Mouse (Mus musculus) testis, adult 2 months (tissue): ENCODE measurements around the gene Gtf2i. TPM values are rescaled to one million over a fixed set of nuclear protein-coding genes. Genes with fewer than 3 reads are reported as not detected.
"Not testable (repeated sequence)": the region's sequence is repeated elsewhere in the genome, so short reads cannot be mapped to it uniquely, and the experiment has no call there.

Experiments used
- H3K27ac ChIP-seq: fragments of 200-500 bp; 2 replicates; pipeline ENCODE4 v1.5.1; 2012; ENCODE audit warnings: low read depth, low read length; ENCODE audit not compliant: control insufficient read depth, insufficient read depth
- H3K27me3 ChIP-seq: fragments of 200-500 bp; 2 replicates; pipeline ENCODE4 v1.6.1; 2012; ENCODE audit warnings: mild to moderate bottlenecking, low read length, moderate library complexity; ENCODE audit not compliant: control insufficient read depth, insufficient read depth
- H3K36me3 ChIP-seq: fragments of 200-500 bp; 2 replicates; pipeline ENCODE4 v1.6.1; 2012; ENCODE audit warnings: mild to moderate bottlenecking, low read length; ENCODE audit not compliant: control insufficient read depth, insufficient read depth
- H3K4me1 ChIP-seq: fragments of 200-500 bp; 2 replicates; pipeline ENCODE4 v1.6.1; 2012; ENCODE audit warnings: low read length; ENCODE audit not compliant: control insufficient read depth, insufficient read depth
- H3K4me3 ChIP-seq: fragments of 200-500 bp; 2 replicates; pipeline ENCODE4 v1.5.1; 2012; ENCODE audit warnings: low read depth, mild to moderate bottlenecking, low read length, moderate library complexity, mixed read lengths; ENCODE audit not compliant: control insufficient read depth
- CTCF ChIP-seq: fragments of 200-500 bp; IDR thresholded peaks from 2 replicates; pipeline ENCODE4 v1.5.1; 2012; ENCODE audit warnings: low read depth, mild to moderate bottlenecking, inconsistent platforms, low read length, moderate library complexity; ENCODE audit not compliant: control insufficient read depth, insufficient read depth, insufficient replicate concordance
- POLR2A ChIP-seq: fragments of 200-500 bp; IDR thresholded peaks from 2 replicates; pipeline ENCODE4 v1.6.1; 2012; ENCODE audit warnings: low read depth, mild to moderate bottlenecking, inconsistent platforms, low read length, moderate library complexity; ENCODE audit not compliant: control insufficient read depth
- polyA plus RNA-seq: library from polyadenylated mRNA; depleted of rRNA; stranded (reverse); fragments of >200 nt; gene quantifications from 2 replicates; pipeline ENCODE4 v1.2.3, GENCODE M21; 2012; rRNA removed

Gtf2i gene
- polyA plus RNA-seq, result 79.9 and 84.4 TPM in 2 replicates

- H3K36me3 ChIP-seq, result no peaks in the 10 kb centered on the region; the same call in 1 of the 2 replicates
- peak within 1 kb of the TSS; percentile 97 for H3K27ac ChIP-seq
- no peaks in the 10 kb centered on the region for H3K27me3 ChIP-seq
- TF ChIP-seq POLR2A (peak; percentile 64; the same call in 1 of the 2 replicates), CTCF (no peak)
- H3K4me3 ChIP-seq, result peak within 1 kb of the TSS; percentile 95
- peaks cover 14% of the 10 kb centered on the region for H3K4me1 ChIP-seq
Observed at GRCm38 (mm10) chr5:134314688-134315622, at the start of gene Gtf2i. TSS of gene Gtf2i (minus strand) at chr5:134314760.

GRCm38 (mm10) chr5:134359101-134359500 is 44.5 kb upstream of the Gtf2i start:
- TF ChIP-seq POLR2A (no peak), CTCF (no peak)
- H3K4me3 ChIP-seq, result peak overlapping the region; percentile 61
- H3K27ac ChIP-seq, result no peak overlapping the region
- no peaks in the 10 kb centered on the region for H3K36me3 ChIP-seq
- no peaks in the 10 kb centered on the region for H3K27me3 ChIP-seq
- H3K4me1 ChIP-seq, result peaks cover 6% of the 10 kb centered on the region

GRCm38 (mm10) chr5:134355372-134355771 is 40.8 kb upstream of the Gtf2i start:
- H3K36me3 ChIP-seq, H3K4me1 ChIP-seq, H3K27ac ChIP-seq, H3K27me3 ChIP-seq, H3K4me3 ChIP-seq: not testable (repeated sequence)

- no peaks in the 10 kb centered on the region for H3K27me3 ChIP-seq
- TF ChIP-seq POLR2A (no peak), CTCF (no peak)
- no peaks in the 10 kb centered on the region for H3K36me3 ChIP-seq
- no peak overlapping the region for H3K27ac ChIP-seq
- H3K4me3 ChIP-seq, result no peak overlapping the region
- H3K4me1 ChIP-seq, result peaks cover 2% of the 10 kb centered on the region
Observed at GRCm38 (mm10) chr5:134353117-134353516, 38.6 kb upstream of the Gtf2i start.

- H3K4me3 ChIP-seq, result no peak overlapping the region
- peaks cover 2% of the 10 kb centered on the region for H3K4me1 ChIP-seq
- peak overlapping the region; percentile 37; the same call in 1 of the 2 replicates for H3K27ac ChIP-seq
Observed at GRCm38 (mm10) chr5:134352527-134353001, 38.0 kb upstream of the Gtf2i start.

GRCm38 (mm10) chr5:134350660-134351059 is 36.1 kb upstream of the Gtf2i start:
- H3K36me3 ChIP-seq, result no peaks in the 10 kb centered on the region
- H3K4me3 ChIP-seq, result peak overlapping the region; percentile 72
- TF ChIP-seq POLR2A (no peak), CTCF (no peak)
- no peak overlapping the region; the same call in 1 of the 2 replicates for H3K27ac ChIP-seq
- H3K27me3 ChIP-seq, result no peaks in the 10 kb centered on the region
- H3K4me1 ChIP-seq, result peaks cover 2% of the 10 kb centered on the region

More at GRCm38 (mm10) chr5:134352527-134353001, 38.0 kb upstream of the Gtf2i start:
- TF ChIP-seq CTCF (no peak), POLR2A (no peak)
- Histone ChIP-seq H3K27me3 (no peaks in the 10 kb centered on the region), H3K36me3 (no peaks in the 10 kb centered on the region)

- Histone ChIP-seq H3K4me3 (no peak overlapping the region), H3K4me1 (peaks cover 5% of the 10 kb centered on the region), H3K27ac (no peak overlapping the region), H3K36me3 (no peaks in the 10 kb centered on the region), H3K27me3 (no peaks in the 10 kb centered on the region)
- TF ChIP-seq CTCF (no peak), POLR2A (no peak)
Observed at GRCm38 (mm10) chr5:134347066-134347465, 32.5 kb upstream of the Gtf2i start.
